Mouse (Mus musculus) c-Kit-negative CD71-positive TER-119-positive erythroid progenitor cells, embryonic 14.5 days (primary cell): ENCODE data around the gene Disp1.

ENCODE experiments used
- DNase-seq: peaks from one replicate; pipeline ENCODE4 v3.0.0-alpha.2; 2013; ENCODE audit warnings: low read depth, low spot score

Gene Disp1

GRCm38 (mm10) chr1:183134427-183134826 lies 86.9 kb downstream of the Disp1 start:
- peak; percentile 8 for DNase-seq

DNA sequence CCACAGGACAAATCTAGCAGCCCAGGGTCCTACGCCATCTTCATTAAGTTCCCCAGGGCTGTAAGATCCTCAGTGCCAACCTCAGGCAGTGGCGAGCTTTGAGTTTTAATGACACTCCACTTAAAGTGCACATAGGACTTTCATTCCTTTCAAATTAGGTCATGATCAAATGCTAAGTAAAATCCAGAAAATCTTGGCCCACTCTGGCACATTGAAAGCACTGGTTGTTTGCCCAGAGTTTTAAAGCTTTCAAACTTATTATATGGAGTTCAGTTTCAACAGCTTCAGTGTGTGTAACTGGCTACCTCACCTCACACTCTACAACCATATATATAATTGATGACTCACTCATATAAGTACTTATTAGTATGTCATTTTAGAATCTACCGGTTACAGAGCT lies 87.9 kb downstream of the Disp1 start:
- no peak for DNase-seq

DNA sequence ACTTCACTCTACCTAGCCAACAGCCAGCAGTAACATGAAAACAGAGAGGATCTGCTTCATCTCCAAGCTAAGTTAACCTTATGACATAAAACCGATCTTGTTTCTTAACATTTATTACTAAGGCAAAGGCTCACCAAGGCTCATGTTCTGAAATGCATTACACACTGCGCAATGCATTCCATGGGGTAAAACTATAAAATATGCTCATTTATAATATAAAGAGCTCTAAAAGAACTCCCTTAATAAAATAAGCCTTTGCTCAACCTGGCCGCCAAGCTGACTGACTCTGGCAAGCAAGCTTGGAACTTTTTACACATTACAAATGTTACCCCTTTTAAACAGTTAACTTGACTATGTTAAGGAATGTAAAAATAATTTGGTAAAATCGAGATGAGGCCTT lies 94.1 kb downstream of the Disp1 start:
- no peak for DNase-seq

DNA sequence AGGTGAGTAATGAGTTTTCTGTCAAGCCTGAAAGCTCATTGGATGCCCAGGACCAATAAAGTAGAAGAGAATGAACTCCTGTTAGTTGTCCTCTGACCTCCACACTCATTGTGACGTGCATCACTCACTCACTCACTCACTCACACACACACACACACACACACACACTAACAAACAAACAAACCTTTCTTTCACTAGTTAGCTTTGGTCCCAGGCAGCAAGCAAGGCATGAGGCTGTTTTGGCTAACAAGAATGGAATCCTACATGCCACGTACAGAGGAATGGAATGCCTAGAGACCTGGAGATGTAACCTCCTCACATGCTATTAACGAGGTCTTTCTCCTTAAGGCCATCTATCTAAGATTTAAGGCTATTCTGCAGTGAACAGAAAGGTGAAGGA lies 97.6 kb downstream of the Disp1 start:
- no peak for DNase-seq

- no peak for DNase-seq
Measured at GRCm38 (mm10) chr1:183120341-183120923, 100.9 kb downstream of the Disp1 start.

GRCm38 (mm10) chr1:183117827-183118825 lies 103.2 kb downstream of the Disp1 start:
- no peak for DNase-seq

DNA sequence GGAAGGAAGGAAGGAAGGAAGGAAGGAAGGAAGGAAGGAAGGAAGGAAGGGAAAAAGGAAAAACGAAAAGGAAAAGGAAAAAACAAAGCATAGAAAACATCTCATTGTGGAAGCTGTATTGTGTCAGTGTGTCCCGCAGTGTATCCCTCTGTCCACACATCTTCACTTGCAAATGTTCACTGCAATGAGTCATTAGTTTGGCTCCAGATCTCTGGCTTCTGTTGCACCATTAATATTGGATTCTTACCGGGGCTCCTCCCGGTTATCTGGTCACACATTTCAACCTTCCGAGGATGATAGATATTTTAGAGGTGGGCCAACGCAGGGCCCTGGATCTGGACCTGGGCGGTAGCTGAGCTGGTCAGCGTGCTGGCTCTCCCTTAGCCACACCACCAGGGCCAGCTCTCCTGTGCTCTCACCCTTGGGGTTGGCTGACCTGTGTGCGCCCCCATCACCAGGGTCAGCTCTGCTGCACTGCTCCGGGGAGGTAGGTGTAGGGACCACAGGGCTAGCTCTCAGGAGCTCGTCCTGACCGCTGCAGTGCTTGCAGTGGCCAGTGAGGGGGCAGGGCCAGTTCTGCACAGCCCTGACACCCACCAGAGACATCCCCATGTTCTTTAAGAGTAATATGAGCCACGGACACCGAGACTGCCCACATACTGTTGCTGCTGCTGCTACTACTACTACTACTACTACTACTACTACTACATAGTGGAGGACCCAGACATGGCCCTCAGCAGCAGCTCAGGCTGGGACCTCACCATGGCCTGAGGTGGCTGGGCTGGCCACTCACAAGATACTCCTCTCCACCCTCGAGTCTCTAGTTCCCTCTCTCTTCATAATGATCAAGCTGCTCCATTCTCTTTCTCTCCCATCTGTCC lies 104.1 kb downstream of the Disp1 start:
- DNase-seq: no peak

DNA sequence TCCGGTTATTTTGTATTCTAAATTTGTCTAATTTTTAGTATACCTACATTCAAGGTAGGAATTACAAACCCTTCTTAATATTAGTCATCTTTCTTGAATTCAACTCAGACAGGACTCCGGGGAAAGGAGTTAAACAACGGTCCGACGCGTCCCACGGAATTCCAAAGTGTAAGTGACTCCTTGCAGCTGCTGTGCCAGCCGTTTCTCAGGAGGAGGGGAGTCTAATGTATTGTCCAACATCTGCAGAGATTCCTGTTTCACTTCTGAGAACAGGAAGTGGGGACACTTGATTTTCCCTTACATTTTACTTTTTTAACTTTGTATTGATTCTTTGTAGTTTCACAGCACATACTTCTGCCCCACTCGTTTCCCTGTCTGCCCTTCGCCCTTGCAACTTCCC lies 104.9 kb downstream of the Disp1 start:
- no peak for DNase-seq

- no peak for DNase-seq
Measured at GRCm38 (mm10) chr1:183115076-183115475, 106.2 kb downstream of the Disp1 start.

- no peak for DNase-seq
Measured at GRCm38 (mm10) chr1:183114554-183114953, 106.8 kb downstream of the Disp1 start.

DNA sequence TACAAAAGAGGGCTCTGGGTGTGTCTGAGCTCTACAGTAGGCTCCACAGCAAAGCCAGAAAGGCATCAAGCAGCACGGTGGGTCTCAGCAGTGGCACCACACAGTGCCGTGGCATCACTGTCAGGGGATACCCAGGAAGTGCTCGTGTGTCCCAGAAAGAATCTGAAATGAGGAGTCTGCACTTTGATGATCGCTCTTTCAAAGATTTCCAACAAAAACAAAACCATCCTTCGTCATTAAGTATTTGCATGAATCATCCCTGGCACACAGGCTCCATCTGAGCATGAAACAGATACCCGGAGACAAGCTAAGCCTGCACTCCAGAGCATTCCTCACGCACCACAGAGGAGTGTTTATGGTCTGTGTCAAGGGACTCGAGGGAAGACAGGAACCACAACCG lies 107.8 kb downstream of the Disp1 start:
- DNase-seq: no peak

GRCm38 (mm10) chr1:183107476-183107875 lies 113.8 kb downstream of the Disp1 start:
- no peak for DNase-seq

GRCm38 (mm10) chr1:183104696-183105095 lies 116.6 kb downstream of the Disp1 start:
- no peak for DNase-seq

DNA sequence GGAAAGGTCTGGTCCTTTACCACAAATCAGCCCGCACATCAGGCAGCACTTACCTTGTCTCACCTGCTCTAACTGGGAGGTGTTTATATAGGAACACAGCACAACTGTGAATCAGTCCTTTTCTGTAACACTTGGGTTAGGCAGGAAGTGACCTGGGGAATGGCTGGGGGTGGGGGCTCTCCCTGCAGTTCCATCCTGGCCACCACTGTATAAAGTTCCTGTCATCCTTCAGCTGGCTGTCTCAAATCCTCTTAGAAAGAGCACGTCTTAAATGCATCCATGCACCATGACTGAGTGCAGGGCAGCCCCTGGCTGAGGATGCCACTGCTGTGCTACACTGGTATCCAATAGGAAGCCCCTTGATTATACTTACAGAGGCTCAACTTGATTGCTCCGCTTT lies 118.5 kb downstream of the Disp1 start:
- DNase-seq: no peak

DNA sequence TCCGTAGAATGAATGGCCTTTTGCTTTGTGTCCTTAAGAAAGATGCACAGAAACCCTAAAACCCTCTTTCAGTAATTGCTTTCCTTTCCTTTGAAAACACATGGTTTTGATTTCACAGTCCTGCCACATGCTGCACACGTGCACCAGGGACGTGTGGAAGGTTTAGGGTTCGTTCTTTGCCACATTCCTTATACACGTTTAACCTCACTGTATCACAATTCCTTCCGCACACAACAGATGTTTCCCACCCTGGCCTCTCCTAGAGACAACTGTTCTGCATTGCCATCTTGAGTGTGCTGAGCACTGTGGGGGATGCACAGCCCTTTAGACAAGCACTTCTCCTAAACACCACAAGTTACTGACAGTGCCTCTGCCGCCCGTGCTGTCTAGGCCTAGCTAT lies 119.2 kb downstream of the Disp1 start:
- no peak for DNase-seq

GRCm38 (mm10) chr1:183101371-183101770 lies 120.0 kb downstream of the Disp1 start:
- DNase-seq: no peak

- DNase-seq: no peak
Measured at GRCm38 (mm10) chr1:183100245-183100644, 121.1 kb downstream of the Disp1 start.

- no peak for DNase-seq
Measured at GRCm38 (mm10) chr1:183099686-183100085, 121.6 kb downstream of the Disp1 start.

GRCm38 (mm10) chr1:183097606-183098005 lies 123.7 kb downstream of the Disp1 start:
- DNase-seq: no peak

GRCm38 (mm10) chr1:183095454-183096088 lies 125.8 kb downstream of the Disp1 start:
- DNase-seq: no peak

DNA sequence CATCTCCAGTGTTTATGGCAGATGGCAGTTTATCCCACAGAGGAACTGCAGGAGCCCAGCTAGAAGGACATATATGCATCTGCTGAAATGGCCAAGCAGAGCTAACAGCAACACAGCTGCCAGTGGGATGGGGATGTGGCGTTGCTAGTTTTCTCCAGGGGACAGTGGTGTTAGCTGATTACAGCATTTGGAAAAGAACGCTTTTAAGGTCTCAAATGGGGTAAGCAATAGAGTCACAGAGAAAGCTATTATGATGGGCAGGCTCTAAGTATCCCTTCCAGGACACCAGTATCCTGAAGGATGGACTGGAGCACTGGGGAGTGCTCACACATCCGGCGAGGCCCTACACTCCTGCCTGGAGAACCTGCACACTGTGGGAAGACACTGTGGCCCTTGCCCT lies 129.0 kb downstream of the Disp1 start:
- no peak for DNase-seq

GRCm38 (mm10) chr1:183091203-183091602 lies 130.1 kb downstream of the Disp1 start:
- DNase-seq: no peak
